Mouse (Mus musculus) forebrain, embryonic 11.5 days (tissue): ENCODE results near the gene Entpd7. TPM values are rescaled to one million over a fixed set of nuclear protein-coding genes. Genes with fewer than 3 reads are reported as not detected.

Experiments used
- ATAC-seq: fragments of 200-750 bp; cut with Nextera tagmentation; replicated peaks from 2 replicates; pipeline ENCODE4 v1.8.0; 2017; ENCODE audit warnings: moderate TSS enrichment; ENCODE audit not compliant: low FRiP score
- DNase-seq: peaks from one replicate; pipeline ENCODE4 v3.0.0-alpha.2; 2017; ENCODE audit warnings: low spot score
- H3K27ac ChIP-seq: fragments of 300-500 bp; sonication (generic); 2 replicates; pipeline ENCODE4 v1.5.1; 2014; ENCODE audit warnings: low read depth, low read length
- H3K27me3 ChIP-seq: fragments of 300-500 bp; sonication (generic); 2 replicates; pipeline ENCODE4 v1.6.1; 2014; ENCODE audit warnings: mild to moderate bottlenecking, low read length, mixed read lengths; ENCODE audit not compliant: control insufficient read depth, insufficient read depth
- H3K36me3 ChIP-seq: fragments of 300-500 bp; sonication (generic); 2 replicates; pipeline ENCODE4 v1.6.1; 2014; ENCODE audit warnings: mild to moderate bottlenecking, low read length, moderate library complexity, mixed read lengths; ENCODE audit not compliant: control insufficient read depth, insufficient read depth
- H3K4me1 ChIP-seq: fragments of 300-500 bp; sonication (generic); replicated peaks from 2 replicates; pipeline ENCODE4 v1.6.1; 2014; ENCODE audit warnings: low read length, mixed read lengths; ENCODE audit not compliant: control insufficient read depth, insufficient read depth
- H3K4me2 ChIP-seq: fragments of 300-500 bp; sonication (generic); 2 replicates; pipeline ENCODE4 v1.6.1; 2014; ENCODE audit warnings: low read depth, mild to moderate bottlenecking, low read length, moderate library complexity, mixed read lengths; ENCODE audit not compliant: severe bottlenecking
- H3K4me3 ChIP-seq: fragments of 300-500 bp; sonication (generic); 2 replicates; pipeline ENCODE4 v1.5.1; 2014; ENCODE audit warnings: low read depth, low read length
- H3K9ac ChIP-seq: fragments of 300-500 bp; sonication (generic); 2 replicates; pipeline ENCODE4 v1.6.1; 2014; ENCODE audit warnings: low read length
- H3K9me3 ChIP-seq: fragments of 300-500 bp; sonication (generic); 2 replicates; pipeline ENCODE4 v1.6.1; 2016; ENCODE audit warnings: low read length, mixed read lengths; ENCODE audit not compliant: control insufficient read depth
- WGBS: fragments of 180-500 bp; shearing (Covaris S2); extraction: QIAGEN DNeasy Blood & Tissue Kit; methylation state at CpG from one replicate; pipeline ENCODE4 v1.1.7; 2014; 5-methylcytosine and 5-hydroxymethylcytosine counted together
- polyA plus RNA-seq: library from polyadenylated mRNA; unstranded; fragments of >200 nt; fragmentation: Nextera tagmentation; extraction: Ambion mirVana; gene quantifications from 2 replicates; pipeline ENCODE4 v1.2.1, GENCODE M21; 2014

The Entpd7 gene
- polyA plus RNA-seq, 1 experiment from 2014 or later = 11.8 TPM

DNA sequence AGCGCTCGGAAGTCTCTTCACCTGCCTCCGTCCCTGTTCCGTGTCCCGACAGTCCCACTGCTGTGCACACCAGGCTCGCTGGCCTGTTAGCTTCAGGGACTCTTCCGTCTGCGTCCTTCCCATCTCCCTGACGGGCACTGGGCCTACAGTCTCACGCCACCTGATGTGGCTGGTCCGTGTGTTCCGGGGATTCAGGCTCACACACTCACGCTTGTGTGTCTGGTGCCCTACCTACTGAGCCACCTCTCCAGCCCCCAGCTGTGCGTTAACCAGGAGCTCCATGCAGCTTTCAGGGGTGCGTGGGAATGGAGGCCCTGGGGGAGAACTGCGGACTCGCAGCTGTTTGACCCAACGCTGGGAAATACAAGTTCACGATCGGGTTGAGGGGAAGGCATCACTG, 34.7 kb downstream of the Entpd7 start:
- no peaks in the 10 kb centered on the region for H3K36me3 ChIP-seq
- H3K4me1 ChIP-seq = no peaks in the 10 kb centered on the region
- DNase-seq (no peak), ATAC-seq (no peak)
- no peak overlapping the region for H3K9ac ChIP-seq
- H3K27ac ChIP-seq = no peak overlapping the region
- no peak overlapping the region for H3K4me2 ChIP-seq
- WGBS = 91% methylated on average over 20 of the region's 20 CpGs
- no peak overlapping the region for H3K4me3 ChIP-seq
- H3K27me3 ChIP-seq = no peaks in the 10 kb centered on the region
- H3K9me3 ChIP-seq = no peaks in the 10 kb centered on the region

- Histone ChIP-seq H3K4me2 (no peak overlapping the region), H3K27ac (no peak overlapping the region), H3K27me3 (no peaks in the 10 kb centered on the region), H3K9ac (no peak overlapping the region), H3K36me3 (no peaks in the 10 kb centered on the region), H3K4me1 (0 out of 2 replicates have a peak, but pooled peaks cover 3% of the 10 kb centered on the region), H3K4me3 (no peak overlapping the region), H3K9me3 (no peaks in the 10 kb centered on the region)
- ATAC-seq (no peak), DNase-seq (no peak)
- 84% methylated on average over 7 of the region's 7 CpGs for WGBS
Observed at GRCm38 (mm10) chr19:43724821-43725220, 35.3 kb downstream of the Entpd7 start.

GRCm38 (mm10) chr19:43726510-43727146, 37.2 kb downstream of the Entpd7 start:
- WGBS = 68% methylated on average over 15 of the region's 15 CpGs
- Histone ChIP-seq H3K4me3 (no peak overlapping the region), H3K27ac (no peak overlapping the region; the same call in 1 of the 2 replicates), H3K9me3 (no peaks in the 10 kb centered on the region), H3K4me1 (0 out of 2 replicates have a peak, but pooled peaks cover 3% of the 10 kb centered on the region), H3K4me2 (no peak overlapping the region), H3K27me3 (no peaks in the 10 kb centered on the region), H3K9ac (no peak overlapping the region), H3K36me3 (no peaks in the 10 kb centered on the region)
- ATAC-seq (no peak), DNase-seq (no peak)

GRCm38 (mm10) chr19:43729296-43730036, 40.0 kb downstream of the Entpd7 start:
- DNase-seq = no peak
- H3K27ac ChIP-seq = no peak overlapping the region
- peak overlapping the region; percentile 14; the same call in 1 of the 2 replicates for H3K4me3 ChIP-seq
- 45% methylated on average over 22 of the region's 22 CpGs for WGBS
- no peaks in the 10 kb centered on the region for H3K27me3 ChIP-seq
- H3K36me3 ChIP-seq = no peaks in the 10 kb centered on the region
- H3K4me1 ChIP-seq = 0 out of 2 replicates have a peak, but pooled peaks cover 3% of the 10 kb centered on the region
- ATAC-seq = no peak
- peak overlapping the region; percentile 48; the same call in 1 of the 2 replicates for H3K4me2 ChIP-seq
- peak overlapping the region; percentile 57 for H3K9ac ChIP-seq
- H3K9me3 ChIP-seq = no peaks in the 10 kb centered on the region

GRCm38 (mm10) chr19:43730037-43730428, 40.6 kb downstream of the Entpd7 start:
- ATAC-seq (no peak), DNase-seq (no peak)
- H3K36me3 ChIP-seq = no peaks in the 10 kb centered on the region

DNA sequence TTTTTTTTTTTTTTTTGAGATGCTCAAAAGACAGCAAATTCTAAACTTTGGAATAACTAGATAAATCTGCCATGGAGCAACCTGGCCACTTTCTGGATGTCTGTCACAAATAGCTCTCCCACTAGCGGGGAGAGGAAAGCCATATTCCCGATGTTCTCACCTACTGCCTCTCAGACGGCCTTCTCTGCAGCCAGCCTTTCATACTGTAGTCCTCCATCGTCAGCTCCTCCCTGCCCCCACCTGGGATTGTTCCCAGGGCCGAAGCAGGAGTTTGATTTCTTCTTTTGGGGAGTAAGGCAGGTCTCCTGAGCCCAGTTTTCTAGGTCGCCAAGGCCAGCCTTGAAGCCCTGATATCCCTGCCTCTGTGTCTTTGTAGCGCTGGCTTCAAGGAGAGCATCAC, 41.7 kb downstream of the Entpd7 start:
- no peak overlapping the region for H3K9ac ChIP-seq
- H3K27me3 ChIP-seq = no peaks in the 10 kb centered on the region
- no peak overlapping the region for H3K27ac ChIP-seq
- H3K9me3 ChIP-seq = no peaks in the 10 kb centered on the region
- DNase-seq (no peak), ATAC-seq (no peak)
- 62% methylated on average over 7 of the region's 7 CpGs for WGBS
- no peaks in the 10 kb centered on the region; the same call in 1 of the 2 replicates for H3K36me3 ChIP-seq
- 0 out of 2 replicates have a peak, but pooled peaks cover 3% of the 10 kb centered on the region for H3K4me1 ChIP-seq
- no peak overlapping the region for H3K4me2 ChIP-seq
- H3K4me3 ChIP-seq = no peak overlapping the region

More at GRCm38 (mm10) chr19:43730037-43730428, 40.6 kb downstream of the Entpd7 start:
- H3K9ac ChIP-seq = peak overlapping the region; percentile 57
- WGBS = 43% methylated on average over 7 of the region's 8 CpGs
- H3K9me3 ChIP-seq = no peaks in the 10 kb centered on the region
- peak overlapping the region; percentile 14; the same call in 1 of the 2 replicates for H3K4me3 ChIP-seq
- H3K27me3 ChIP-seq = no peaks in the 10 kb centered on the region
- 0 out of 2 replicates have a peak, but pooled peaks cover 3% of the 10 kb centered on the region for H3K4me1 ChIP-seq
- no peak overlapping the region for H3K27ac ChIP-seq
- H3K4me2 ChIP-seq = peak overlapping the region; percentile 48; the same call in 1 of the 2 replicates

- Histone ChIP-seq H3K9me3 (no peaks in the 10 kb centered on the region), H3K27ac (no peak overlapping the region), H3K4me1 (no peaks in the 10 kb centered on the region), H3K9ac (no peak overlapping the region), H3K36me3 (peaks cover 7% of the 10 kb centered on the region; the same call in 1 of the 2 replicates), H3K4me2 (no peak overlapping the region), H3K4me3 (no peak overlapping the region), H3K27me3 (no peaks in the 10 kb centered on the region)
- no peak for ATAC-seq
- WGBS = 97% methylated on average over 10 of the region's 10 CpGs
- no peak for DNase-seq
Observed at GRCm38 (mm10) chr19:43738409-43738808, 48.9 kb downstream of the Entpd7 start.

DNA sequence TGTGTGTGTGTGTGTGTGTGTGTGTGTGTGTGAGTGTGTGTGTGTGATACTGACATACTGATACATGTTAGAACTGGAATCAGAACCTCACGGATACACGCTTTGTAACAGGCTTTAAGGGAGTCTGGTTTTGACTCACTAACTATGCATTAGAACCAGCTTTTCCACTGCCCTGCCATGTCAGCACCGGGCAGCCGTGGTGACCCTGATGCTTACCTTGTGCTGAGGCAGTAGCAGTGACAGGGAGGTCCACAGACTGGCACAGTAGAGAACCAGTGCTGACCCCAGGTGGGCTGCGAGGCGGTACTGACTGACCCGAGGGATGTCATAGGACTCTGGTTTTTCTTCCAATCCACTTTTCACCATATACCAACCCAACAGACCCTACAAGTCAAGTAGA, 53.9 kb downstream of the Entpd7 start:
- Histone ChIP-seq H3K4me3 (no peak overlapping the region), H3K4me1 (no peaks in the 10 kb centered on the region), H3K36me3 (peaks cover 7% of the 10 kb centered on the region; the same call in 1 of the 2 replicates), H3K4me2 (no peak overlapping the region), H3K9ac (no peak overlapping the region), H3K27ac (no peak overlapping the region), H3K9me3 (no peaks in the 10 kb centered on the region), H3K27me3 (no peaks in the 10 kb centered on the region)
- ATAC-seq (no peak), DNase-seq (no peak)
- 93% methylated on average over 7 of the region's 7 CpGs for WGBS
